Mouse (Mus musculus) heart, embryonic 13.5 days (tissue): ENCODE measurements around the gene Tusc2. TPM values are rescaled to one million over a fixed set of nuclear protein-coding genes. Genes with fewer than 3 reads are reported as not detected.

Experiments
- ATAC-seq: fragments of 200-750 bp; cut with Nextera tagmentation; 2 replicates; pipeline ENCODE4 v1.8.0; 2017; ENCODE audit warnings: moderate TSS enrichment; ENCODE audit not compliant: insufficient number of reproducible peaks, low FRiP score, low TSS enrichment; ENCODE audit errors: extremely low read depth
- H3K27ac ChIP-seq: fragments of 300-500 bp; sonication (generic); replicated peaks from 2 replicates; pipeline ENCODE4 v1.5.1; 2015; ENCODE audit warnings: moderate library complexity, mild to moderate bottlenecking, inconsistent platforms
- H3K27me3 ChIP-seq: fragments of 300-500 bp; sonication (generic); replicated peaks from 2 replicates; pipeline ENCODE4 v1.6.1; 2015; ENCODE audit warnings: mild to moderate bottlenecking, inconsistent platforms
- H3K36me3 ChIP-seq: fragments of 300-500 bp; sonication (generic); 2 replicates; pipeline ENCODE4 v1.6.1; 2015; ENCODE audit warnings: mild to moderate bottlenecking, inconsistent platforms
- H3K4me1 ChIP-seq: fragments of 300-500 bp; sonication (generic); 2 replicates; pipeline ENCODE4 v1.6.1; 2015; ENCODE audit warnings: inconsistent platforms
- H3K4me2 ChIP-seq: fragments of 300-500 bp; sonication (generic); 2 replicates; pipeline ENCODE4 v1.6.1; 2015; ENCODE audit warnings: inconsistent platforms, mild to moderate bottlenecking, moderate library complexity
- H3K4me3 ChIP-seq: fragments of 300-500 bp; sonication (generic); 2 replicates; pipeline ENCODE4 v1.5.1; 2015; ENCODE audit warnings: moderate library complexity, mild to moderate bottlenecking, inconsistent platforms
- H3K9ac ChIP-seq: fragments of 300-500 bp; sonication (generic); 2 replicates; pipeline ENCODE4 v1.6.1; 2015; ENCODE audit warnings: inconsistent platforms, mild to moderate bottlenecking, moderate library complexity
- H3K9me3 ChIP-seq: fragments of 300-500 bp; sonication (generic); 2 replicates; pipeline ENCODE4 v1.6.1; 2016; ENCODE audit warnings: inconsistent platforms
- WGBS: fragments of 180-500 bp; shearing (Covaris S2); methylation state at CpG from one replicate; pipeline ENCODE4 v1.1.7; 2015; ENCODE audit warnings: mixed read lengths; 5-methylcytosine and 5-hydroxymethylcytosine counted together
- polyA plus RNA-seq: library from polyadenylated mRNA; unstranded; fragments of >200 nt; fragmentation: Nextera tagmentation; extraction: Ambion mirVana; gene quantifications from 2 replicates; pipeline ENCODE4 v1.2.1, GENCODE M21; 2015

Gene Tusc2
- polyA plus RNA-seq, 1 experiment from 2014 or later, result 44.5 TPM

DNA sequence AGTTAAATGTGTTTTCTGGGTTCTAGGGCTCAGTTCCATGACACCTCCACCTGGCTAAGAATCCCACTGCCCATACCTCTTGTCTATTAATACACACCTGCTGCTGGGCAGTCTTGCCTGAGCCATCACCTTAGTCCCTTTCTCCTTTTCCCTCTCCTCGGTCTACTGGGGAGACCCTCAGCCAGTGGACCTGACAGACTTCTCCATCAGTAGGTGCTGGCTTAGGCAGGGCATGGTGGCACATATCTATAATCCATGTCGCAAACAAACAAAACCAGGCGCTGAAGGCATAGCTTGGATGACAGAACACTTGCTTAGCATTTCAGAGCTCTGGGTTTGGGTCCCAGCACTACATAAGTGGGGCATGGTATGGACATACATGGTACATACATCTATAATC is 24.3 kb upstream of the Tusc2 start:
- no peak for ATAC-seq
- Histone ChIP-seq H3K27ac (no peak overlapping the region), H3K4me3 (no peak overlapping the region), H3K4me1 (peaks cover 47% of the 10 kb centered on the region), H3K27me3 (no peaks in the 10 kb centered on the region), H3K9ac (no peak overlapping the region), H3K9me3 (no peaks in the 10 kb centered on the region), H3K4me2 (no peak overlapping the region), H3K36me3 (peaks cover 39% of the 10 kb centered on the region)
- WGBS, result 86% methylated on average over 3 of the region's 3 CpGs

DNA sequence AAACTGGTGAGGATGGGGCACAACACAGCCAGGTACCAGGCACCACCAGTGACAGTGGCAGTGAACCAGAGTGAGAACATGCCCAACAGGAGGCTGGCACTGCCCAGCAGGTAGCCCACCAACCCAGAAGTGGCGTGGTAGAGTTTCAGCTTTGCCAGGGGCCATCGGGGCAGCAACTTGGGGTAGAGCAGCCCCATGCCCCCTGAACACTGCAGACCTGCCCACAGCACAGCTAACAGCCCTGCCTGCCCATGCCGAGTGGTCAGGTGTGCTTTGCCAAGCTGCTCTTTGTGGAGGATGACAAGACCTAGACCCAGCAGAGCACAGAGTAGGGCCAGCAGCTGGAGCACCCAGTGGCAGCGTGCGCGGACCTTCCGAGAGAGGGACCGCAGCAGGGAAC is 23.1 kb upstream of the Tusc2 start:
- Histone ChIP-seq H3K36me3 (peaks cover 51% of the 10 kb centered on the region), H3K27ac (no peak overlapping the region), H3K4me3 (no peak overlapping the region), H3K4me1 (peaks cover 46% of the 10 kb centered on the region), H3K9ac (no peak overlapping the region), H3K9me3 (no peaks in the 10 kb centered on the region), H3K4me2 (no peak overlapping the region), H3K27me3 (no peaks in the 10 kb centered on the region)
- ATAC-seq, result no peak
- 88% methylated on average over 8 of the region's 8 CpGs for WGBS

DNA sequence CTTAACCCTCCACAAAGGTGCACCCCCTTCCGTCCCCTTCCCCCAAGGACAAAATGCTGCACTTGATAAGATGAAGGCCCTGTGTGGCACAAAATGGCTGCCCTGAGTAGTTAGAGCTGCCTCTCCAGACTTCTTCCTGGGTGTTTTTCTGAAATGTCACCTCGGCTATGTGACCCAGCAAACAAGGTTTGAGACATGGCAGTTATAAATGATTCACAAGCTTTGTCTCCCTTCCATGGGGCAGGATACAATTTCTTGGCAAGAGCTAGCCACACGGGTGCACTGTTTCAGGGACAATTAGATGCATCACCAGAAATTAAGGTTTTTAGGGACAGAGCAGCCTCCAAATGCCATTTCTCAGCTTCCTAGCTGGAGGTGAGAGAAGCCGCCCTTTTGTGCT is 22.6 kb upstream of the Tusc2 start:
- Histone ChIP-seq H3K36me3 (peaks cover 56% of the 10 kb centered on the region), H3K4me2 (0 out of 2 replicates have a peak overlapping the region, but pooled peaks have one; percentile 97), H3K9ac (0 out of 2 replicates have a peak overlapping the region, but pooled peaks have one; percentile 93), H3K4me1 (peaks cover 41% of the 10 kb centered on the region), H3K27me3 (no peaks in the 10 kb centered on the region), H3K4me3 (no peak overlapping the region), H3K9me3 (no peaks in the 10 kb centered on the region), H3K27ac (no peak overlapping the region)
- no peak for ATAC-seq
- 62% methylated on average over 4 of the region's 4 CpGs for WGBS

DNA sequence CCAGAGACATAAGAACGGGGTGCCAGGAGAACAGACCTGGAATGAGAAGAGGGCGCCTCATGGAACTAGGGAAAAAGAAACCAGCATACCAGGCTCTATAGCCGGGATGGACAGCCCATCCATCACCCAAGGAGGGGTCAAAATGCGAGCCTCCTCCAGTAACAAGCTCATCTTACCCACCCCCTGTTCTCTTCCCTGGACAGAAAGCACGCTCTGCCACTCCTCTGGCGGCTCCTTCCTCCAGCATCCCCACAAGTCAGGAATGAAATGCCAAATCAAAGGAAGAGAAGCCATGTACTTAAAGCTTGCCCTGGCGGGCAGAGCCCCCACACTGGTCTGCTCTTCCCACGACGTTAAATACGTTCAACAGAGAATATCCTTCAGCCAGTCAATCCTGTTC is 22.1 kb upstream of the Tusc2 start:
- no peaks in the 10 kb centered on the region for H3K9me3 ChIP-seq
- H3K27ac ChIP-seq, result no peak overlapping the region; the same call in 1 of the 2 replicates
- H3K4me1 ChIP-seq, result peaks cover 35% of the 10 kb centered on the region
- peaks cover 57% of the 10 kb centered on the region for H3K36me3 ChIP-seq
- no peaks in the 10 kb centered on the region for H3K27me3 ChIP-seq
- H3K4me2 ChIP-seq, result peak overlapping the region; percentile 97
- no peak for ATAC-seq
- H3K9ac ChIP-seq, result peak overlapping the region; percentile 93
- 30% methylated on average over 10 of the region's 10 CpGs for WGBS
- H3K4me3 ChIP-seq, result peak overlapping the region; percentile 74

DNA sequence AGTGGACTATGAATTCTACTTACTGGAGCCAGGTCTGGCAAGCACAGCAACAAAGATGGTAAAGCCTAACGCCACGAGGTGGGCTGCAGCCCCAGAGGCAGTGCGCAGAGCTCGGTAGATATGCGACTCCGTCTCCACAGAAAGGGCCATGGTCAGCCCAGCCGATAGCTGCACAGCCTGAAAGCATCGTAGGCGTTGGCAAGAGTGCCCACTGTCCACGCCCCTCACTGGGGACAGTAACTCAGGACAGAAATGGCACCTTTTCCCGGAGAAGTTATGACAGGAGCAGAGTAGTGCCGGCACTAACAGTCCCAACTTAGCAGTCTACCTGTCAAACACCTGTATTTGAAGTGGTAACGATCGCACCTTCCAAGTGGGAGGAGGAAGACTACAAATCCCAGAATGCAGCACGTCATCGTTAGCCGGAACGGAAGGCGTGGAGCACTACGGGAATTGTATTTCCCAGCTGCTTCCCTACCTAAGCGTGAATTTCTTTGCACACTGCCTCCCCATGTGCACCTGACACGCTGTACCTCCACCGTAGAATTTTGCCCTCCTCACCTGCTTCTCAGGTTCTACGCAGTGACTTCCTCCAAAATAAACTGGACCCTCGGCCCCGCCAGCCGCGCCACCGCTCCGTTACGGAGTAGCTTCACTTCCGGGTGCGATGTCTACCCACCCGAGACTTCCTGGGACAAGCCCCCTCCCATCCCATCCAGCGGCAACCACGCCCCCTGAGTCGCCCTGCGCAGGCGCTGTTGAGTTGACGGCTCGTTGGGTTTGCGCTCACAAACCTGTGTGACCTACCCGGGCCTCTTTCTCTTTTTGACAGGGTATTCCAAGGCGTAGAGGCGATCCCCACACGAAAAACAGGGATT is 21.3 kb upstream of the Tusc2 start, which contains the start of the genes Cyb561d2 and Nprl2:
TSS of gene Cyb561d2 (minus strand) at position 720 of the 878 bp plus-strand sequence.
TSS of gene Nprl2 (plus strand) at position 753 of the 878 bp plus-strand sequence.
- ATAC-seq, result peak; percentile 79
- H3K9me3 ChIP-seq, result no peaks in the 10 kb centered on the region
- no peaks in the 10 kb centered on the region for H3K27me3 ChIP-seq
- H3K4me2 ChIP-seq, result peak within 1 kb of the TSS; percentile 97
- peaks cover 31% of the 10 kb centered on the region for H3K4me1 ChIP-seq
- H3K9ac ChIP-seq, result peak within 1 kb of the TSS; percentile 93
- under 1% methylated on average over 46 of the region's 46 CpGs for WGBS
- H3K27ac ChIP-seq, result peak within 1 kb of the TSS; percentile 59
- H3K4me3 ChIP-seq, result peak within 1 kb of the TSS; percentile 74
- peaks cover 57% of the 10 kb centered on the region for H3K36me3 ChIP-seq

DNA sequence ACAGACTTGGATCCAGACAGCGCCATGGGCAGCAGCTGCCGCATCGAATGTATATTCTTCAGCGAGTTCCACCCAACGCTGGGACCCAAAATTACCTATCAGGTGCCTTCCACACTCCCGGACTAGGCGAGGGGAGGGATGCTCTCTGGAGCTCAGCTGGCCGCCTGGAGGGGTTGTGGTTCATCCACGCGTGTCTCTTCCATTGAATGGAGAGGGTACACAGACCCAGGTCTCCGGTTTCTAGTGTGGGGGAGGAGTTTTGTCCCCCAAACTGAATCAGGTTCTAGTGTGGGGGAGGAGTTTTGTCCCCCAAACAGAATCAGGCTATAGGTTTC is 20.7 kb upstream of the Tusc2 start:
- Histone ChIP-seq H3K9ac (peak overlapping the region; percentile 93), H3K36me3 (peaks cover 53% of the 10 kb centered on the region), H3K27ac (peak overlapping the region; percentile 59; the same call in 1 of the 2 replicates), H3K4me1 (peaks cover 31% of the 10 kb centered on the region), H3K27me3 (peaks cover 1% of the 10 kb centered on the region; the same call in 1 of the 2 replicates), H3K4me2 (peak overlapping the region; percentile 97), H3K4me3 (peak overlapping the region; percentile 74), H3K9me3 (no peaks in the 10 kb centered on the region)
- WGBS, result 2% methylated on average over 11 of the region's 11 CpGs
- ATAC-seq, result no peak

DNA sequence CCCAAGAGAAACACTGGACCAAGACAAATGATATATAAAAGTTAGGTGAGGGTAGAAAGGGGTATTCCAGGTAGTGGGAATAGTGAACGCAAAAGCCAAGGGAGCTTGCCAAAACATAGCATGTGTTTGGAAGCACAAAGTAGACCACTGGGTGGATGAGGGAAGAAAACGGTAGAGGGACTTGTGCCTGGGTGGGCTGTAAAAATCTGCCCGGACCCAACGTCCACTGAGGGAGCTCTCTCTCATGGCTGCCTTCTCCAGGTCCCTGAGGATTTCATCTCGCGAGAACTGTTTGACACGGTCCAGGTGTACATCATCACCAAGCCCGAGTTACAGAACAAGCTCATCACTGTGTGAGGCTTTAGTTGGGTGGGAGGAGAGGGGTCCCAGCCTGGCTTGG is 20.3 kb upstream of the Tusc2 start:
- Histone ChIP-seq H3K4me1 (peaks cover 32% of the 10 kb centered on the region), H3K27me3 (peaks cover 5% of the 10 kb centered on the region; the same call in 1 of the 2 replicates), H3K4me3 (peak overlapping the region; percentile 74), H3K9ac (peak overlapping the region; percentile 93), H3K4me2 (peak overlapping the region; percentile 97), H3K27ac (no peak overlapping the region), H3K9me3 (no peaks in the 10 kb centered on the region), H3K36me3 (peaks cover 49% of the 10 kb centered on the region)
- ATAC-seq, result no peak
- 40% methylated on average over 8 of the region's 8 CpGs for WGBS

DNA sequence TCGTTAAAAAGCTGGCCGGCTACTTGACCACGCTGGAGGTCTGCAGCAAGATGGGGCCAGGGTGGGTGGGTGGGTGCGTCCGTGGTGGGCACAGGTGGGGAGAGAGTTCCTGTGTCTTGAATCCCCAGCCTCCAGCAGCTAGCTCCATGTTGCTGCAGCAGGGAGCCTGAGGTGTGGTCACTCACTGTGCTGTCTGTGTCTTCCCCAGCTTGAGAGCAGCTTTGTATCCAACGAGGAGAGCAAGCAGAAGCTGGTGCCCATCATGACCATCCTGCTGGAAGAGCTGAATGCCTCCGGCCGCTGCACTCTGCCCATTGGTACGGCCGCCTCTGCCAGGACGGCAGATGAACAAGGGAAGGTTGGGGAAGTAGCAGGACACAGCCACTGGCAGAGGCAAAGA is 19.8 kb upstream of the Tusc2 start:
- 0 out of 2 replicates have a peak overlapping the region, but pooled peaks have one; percentile 74 for H3K4me3 ChIP-seq
- no peak for ATAC-seq
- peaks cover 32% of the 10 kb centered on the region for H3K4me1 ChIP-seq
- H3K36me3 ChIP-seq, result peaks cover 43% of the 10 kb centered on the region
- peak overlapping the region; percentile 93 for H3K9ac ChIP-seq
- WGBS, result 83% methylated on average over 11 of the region's 11 CpGs
- H3K9me3 ChIP-seq, result no peaks in the 10 kb centered on the region
- peak overlapping the region; percentile 97; the same call in 1 of the 2 replicates for H3K4me2 ChIP-seq
- H3K27ac ChIP-seq, result no peak overlapping the region
- peaks cover 10% of the 10 kb centered on the region; the same call in 1 of the 2 replicates for H3K27me3 ChIP-seq

DNA sequence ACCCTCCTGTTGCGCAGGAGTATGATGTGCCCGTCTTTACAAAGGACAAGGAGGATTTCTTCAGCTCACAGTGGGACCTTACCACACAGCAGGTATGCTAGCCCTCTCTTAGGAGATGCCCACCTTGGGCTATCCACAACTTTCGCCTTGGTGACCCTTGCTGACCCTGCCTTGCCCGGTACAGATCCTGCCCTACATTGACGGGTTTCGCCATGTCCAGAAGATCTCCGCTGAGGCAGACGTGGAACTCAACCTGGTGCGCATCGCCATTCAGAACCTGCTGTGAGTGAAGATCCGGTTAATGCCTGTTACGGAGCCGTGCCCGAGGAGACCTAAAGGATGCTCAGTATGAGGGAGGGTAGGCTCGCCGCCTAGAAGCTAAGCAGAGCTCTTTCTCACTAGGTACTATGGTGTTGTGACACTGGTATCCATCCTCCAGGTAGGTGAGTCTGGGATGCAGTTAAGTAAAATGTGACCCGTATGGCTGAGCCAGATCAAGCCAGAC is 18.8 kb upstream of the Tusc2 start:
- Histone ChIP-seq H3K4me2 (no peak overlapping the region), H3K9me3 (no peaks in the 10 kb centered on the region), H3K4me3 (no peak overlapping the region), H3K4me1 (peaks cover 32% of the 10 kb centered on the region), H3K27me3 (peaks cover 20% of the 10 kb centered on the region), H3K36me3 (peaks cover 34% of the 10 kb centered on the region), H3K27ac (no peak overlapping the region), H3K9ac (no peak overlapping the region)
- WGBS, result 93% methylated on average over 17 of the region's 17 CpGs
- ATAC-seq, result no peak

DNA sequence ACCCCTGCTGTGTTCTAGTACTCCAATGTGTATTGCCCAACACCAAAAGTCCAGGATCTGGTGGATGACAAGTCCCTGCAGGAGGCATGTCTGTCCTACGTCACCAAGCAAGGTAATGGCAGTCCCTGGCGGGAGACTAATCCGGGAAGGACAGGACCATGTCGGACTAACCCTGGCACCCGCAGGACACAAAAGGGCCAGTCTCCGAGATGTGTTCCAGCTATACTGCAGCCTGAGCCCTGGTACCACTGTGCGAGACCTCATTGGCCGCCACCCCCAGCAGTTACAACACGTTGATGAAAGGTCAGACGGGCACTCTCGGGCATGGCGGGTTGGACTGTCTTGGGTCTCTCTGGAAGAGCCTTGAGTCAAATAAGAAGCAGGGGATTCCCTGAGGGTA is 18.3 kb upstream of the Tusc2 start:
- no peak for ATAC-seq
- WGBS, result 89% methylated on average over 12 of the region's 12 CpGs
- no peaks in the 10 kb centered on the region for H3K9me3 ChIP-seq
- H3K9ac ChIP-seq, result no peak overlapping the region
- peaks cover 32% of the 10 kb centered on the region for H3K4me1 ChIP-seq
- H3K27me3 ChIP-seq, result peaks cover 25% of the 10 kb centered on the region
- H3K36me3 ChIP-seq, result peaks cover 29% of the 10 kb centered on the region
- no peak overlapping the region for H3K4me3 ChIP-seq
- no peak overlapping the region for H3K4me2 ChIP-seq
- no peak overlapping the region for H3K27ac ChIP-seq

DNA sequence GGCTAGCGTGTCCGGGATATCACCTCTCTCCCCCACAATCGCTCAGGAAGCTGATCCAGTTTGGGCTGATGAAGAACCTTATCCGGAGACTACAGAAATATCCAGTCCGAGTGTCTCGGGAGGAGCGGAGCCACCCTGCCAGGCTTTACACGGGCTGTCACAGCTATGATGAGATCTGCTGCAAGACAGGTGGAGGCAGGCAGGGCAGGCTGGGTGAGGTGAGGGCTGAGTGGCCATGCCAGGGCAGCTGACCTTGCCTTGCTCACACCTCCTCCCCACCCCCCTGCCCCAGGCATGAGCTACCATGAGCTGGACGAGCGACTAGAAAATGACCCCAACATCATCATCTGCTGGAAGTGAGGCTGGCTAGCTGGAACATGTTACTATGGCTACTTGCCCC is 17.9 kb upstream of the Tusc2 start:
- peaks cover 29% of the 10 kb centered on the region for H3K27me3 ChIP-seq
- ATAC-seq, result no peak
- H3K4me1 ChIP-seq, result peaks cover 32% of the 10 kb centered on the region
- H3K27ac ChIP-seq, result no peak overlapping the region
- H3K4me3 ChIP-seq, result no peak overlapping the region
- H3K36me3 ChIP-seq, result peaks cover 24% of the 10 kb centered on the region
- WGBS, result 78% methylated on average over 10 of the region's 10 CpGs
- no peaks in the 10 kb centered on the region for H3K9me3 ChIP-seq
- no peak overlapping the region for H3K9ac ChIP-seq
- no peak overlapping the region for H3K4me2 ChIP-seq
